Mouse (Mus musculus): Measurements from ENCODE around the gene Hist2h2ac.

GRCm38 (mm10) chr3:96225421-96225820 is 4.7 kb upstream of the Hist2h2ac start:
- TF ChIP-seq POLR2A (IDR thresholded peaks at IDR 0.05; ENCODE audit: borderline replicate concordance, extremely low read depth, insufficient read depth, insufficient read length, poor library complexity, severe bottlenecking) (no peak), CTCF (IDR thresholded peaks at IDR 0.05; ENCODE audit: borderline replicate concordance, extremely low read depth, insufficient read depth, insufficient read length) (no peak)

All from brain, embryonic 14.5 days (tissue).